Mouse (Mus musculus): ENCODE measurements around the gene Vcp. TPM values are rescaled to one million over a fixed set of nuclear protein-coding genes. Genes with fewer than 3 reads are reported as not detected.
"Not testable (repeated sequence)": the region's sequence is repeated elsewhere in the genome, so short reads cannot be mapped to it uniquely, and the experiment has no call there.

Vcp gene
- 560 and 578 TPM in 2 replicates for polyA plus RNA-seq (2015; fragmentation: Nextera tagmentation; extraction: Ambion mirVana)

DNA sequence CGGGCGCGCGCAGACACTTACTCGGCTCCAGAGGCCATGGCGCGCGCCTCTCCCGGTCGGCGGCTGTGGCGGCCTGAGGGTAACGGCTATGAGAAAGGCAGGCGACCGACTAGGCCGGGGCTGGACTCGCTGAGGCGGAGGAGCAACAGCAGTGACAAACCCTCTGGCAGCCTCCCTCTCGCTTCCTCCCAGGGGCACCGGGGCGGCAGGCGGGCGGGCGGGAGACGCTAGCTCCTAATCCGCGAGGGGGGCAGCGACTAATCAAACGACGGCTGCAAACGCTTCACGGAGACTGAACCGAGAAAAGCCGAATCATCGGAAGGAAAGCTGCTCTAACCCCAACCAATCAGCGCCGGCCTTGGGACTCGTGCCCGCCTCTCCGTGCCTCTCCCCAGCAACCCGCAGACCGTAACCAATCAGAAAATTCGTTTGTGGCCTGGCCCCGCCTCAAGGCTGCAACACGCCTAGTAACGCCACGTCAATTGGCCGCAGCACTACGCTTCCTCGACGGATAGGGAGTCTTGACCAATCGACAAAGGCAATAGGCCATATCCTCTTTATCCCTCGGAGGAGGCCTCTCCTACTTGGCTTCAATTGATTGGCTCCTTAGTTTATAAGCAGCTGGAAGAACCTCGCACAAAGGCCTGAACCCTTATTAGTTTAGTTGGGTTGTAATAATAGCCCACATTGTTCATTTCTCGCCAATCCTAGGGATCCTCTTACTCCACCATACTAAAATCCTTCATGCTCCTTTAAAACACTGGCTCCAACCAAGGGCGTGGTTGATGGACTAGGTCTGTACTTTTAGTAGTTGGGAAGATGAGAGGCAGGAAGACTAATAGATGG, at the start of gene Vcp:
Vcp (minus strand) TSS at position 367 of the 846 bp plus-strand sequence.
- not testable (repeated sequence) for H3K9me3 ChIP-seq (ENCODE audit: low read length); H3K27me3 ChIP-seq (ENCODE audit: insufficient read depth, low read length); H3K36me3 ChIP-seq (ENCODE audit: insufficient read depth, low read length)
- peak within 1 kb of the TSS; percentile 100 for H3K27ac ChIP-seq (ENCODE audit: low read length)
- H3K4me3 ChIP-seq (ENCODE audit: low read length) = peak within 1 kb of the TSS; percentile 74
- WGBS = under 1% methylated on average over 50 of the region's 56 CpGs
- peak within 1 kb of the TSS; percentile 85 for H3K9ac ChIP-seq (replicated peaks; ENCODE audit: low read length)
- peak; percentile 99 for ATAC-seq (ENCODE audit: low FRiP score, low TSS enrichment)
- H3K4me2 ChIP-seq (replicated peaks; ENCODE audit: low read depth, low read length) = peak within 1 kb of the TSS; percentile 86
- H3K4me1 ChIP-seq (ENCODE audit: insufficient read depth, low read length) = peaks cover 22% of the 10 kb centered on the region

DNA sequence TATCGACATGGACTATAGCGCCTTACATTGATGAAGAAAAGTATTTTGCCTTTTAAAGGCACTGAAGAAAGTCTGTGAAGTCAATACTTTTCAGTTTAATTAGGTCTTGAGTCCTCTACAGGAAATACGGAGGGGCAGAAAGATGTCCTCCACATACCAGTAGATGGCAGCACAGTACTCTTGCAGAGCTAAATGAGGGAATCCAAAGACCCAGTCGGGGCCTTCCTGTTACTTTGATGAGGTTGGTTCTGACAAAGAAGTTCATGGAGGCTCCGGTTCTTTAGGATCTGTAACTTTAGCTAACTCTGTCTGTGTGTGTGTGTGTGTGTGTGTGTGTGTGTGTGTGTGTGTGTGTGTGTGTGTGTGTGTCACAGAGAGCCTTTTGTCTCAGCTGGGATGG, 46.9 kb upstream of the Vcp start:
- peaks cover 21% of the 10 kb centered on the region for H3K4me1 ChIP-seq (ENCODE audit: insufficient read depth, low read length)
- no peaks in the 10 kb centered on the region for H3K9me3 ChIP-seq (ENCODE audit: low read length)
- H3K4me3 ChIP-seq (ENCODE audit: low read length) = no peak overlapping the region
- WGBS = 7% methylated on average over 5 of the region's 5 CpGs
- no peak overlapping the region for H3K9ac ChIP-seq (replicated peaks; ENCODE audit: low read length)
- H3K36me3 ChIP-seq (ENCODE audit: insufficient read depth, low read length) = no peaks in the 10 kb centered on the region
- H3K4me2 ChIP-seq (replicated peaks; ENCODE audit: low read depth, low read length) = peak overlapping the region; percentile 7; the same call in 1 of the 2 replicates
- no peak for ATAC-seq (ENCODE audit: low FRiP score, low TSS enrichment)
- H3K27ac ChIP-seq (ENCODE audit: low read length) = no peak overlapping the region
- no peaks in the 10 kb centered on the region for H3K27me3 ChIP-seq (ENCODE audit: insufficient read depth, low read length)

- WGBS = 56% methylated on average over 5 of the region's 5 CpGs
- Histone ChIP-seq H3K27ac (ENCODE audit: low read length) (no peak overlapping the region), H3K4me1 (ENCODE audit: insufficient read depth, low read length) (peaks cover 21% of the 10 kb centered on the region), H3K4me2 (replicated peaks; ENCODE audit: low read depth, low read length) (peak overlapping the region; percentile 87), H3K4me3 (ENCODE audit: low read length) (no peak overlapping the region; the same call in 1 of the 2 replicates), H3K9ac (replicated peaks; ENCODE audit: low read length) (no peak overlapping the region), H3K27me3 (ENCODE audit: insufficient read depth, low read length) (no peaks in the 10 kb centered on the region), H3K9me3 (ENCODE audit: low read length) (no peaks in the 10 kb centered on the region), H3K36me3 (ENCODE audit: insufficient read depth, low read length) (no peaks in the 10 kb centered on the region)
- ATAC-seq (ENCODE audit: low FRiP score, low TSS enrichment) = no peak
Measured at GRCm38 (mm10) chr4:43046607-43047006, 46.3 kb upstream of the Vcp start.

GRCm38 (mm10) chr4:43045659-43046302, 45.5 kb upstream of the Vcp start, which contains the start of gene Fam214b:
Fam214b (minus strand) TSS chr4:43046220.
- H3K4me3 ChIP-seq (ENCODE audit: low read length) = peak within 1 kb of the TSS; percentile 73
- H3K9me3 ChIP-seq (ENCODE audit: low read length) = no peaks in the 10 kb centered on the region
- under 1% methylated on average over 33 of the region's 33 CpGs for WGBS
- H3K27me3 ChIP-seq (ENCODE audit: insufficient read depth, low read length) = no peaks in the 10 kb centered on the region
- peak within 1 kb of the TSS; percentile 76 for H3K27ac ChIP-seq (ENCODE audit: low read length)
- H3K4me1 ChIP-seq (ENCODE audit: insufficient read depth, low read length) = peaks cover 23% of the 10 kb centered on the region
- peak within 1 kb of the TSS; percentile 87 for H3K4me2 ChIP-seq (replicated peaks; ENCODE audit: low read depth, low read length)
- ATAC-seq (ENCODE audit: low FRiP score, low TSS enrichment) = peak; percentile 95
- H3K9ac ChIP-seq (replicated peaks; ENCODE audit: low read length) = peak within 1 kb of the TSS; percentile 69
- no peaks in the 10 kb centered on the region for H3K36me3 ChIP-seq (ENCODE audit: insufficient read depth, low read length)

GRCm38 (mm10) chr4:43045285-43045658, 45.0 kb upstream of the Vcp start:
- H3K4me3 ChIP-seq (ENCODE audit: low read length) = peak overlapping the region; percentile 73
- peak overlapping the region; percentile 69 for H3K9ac ChIP-seq (replicated peaks; ENCODE audit: low read length)
- 3% methylated on average over 13 of the region's 13 CpGs for WGBS
- H3K4me1 ChIP-seq (ENCODE audit: insufficient read depth, low read length) = peaks cover 27% of the 10 kb centered on the region
- H3K27me3 ChIP-seq (ENCODE audit: insufficient read depth, low read length) = no peaks in the 10 kb centered on the region
- H3K9me3 ChIP-seq (ENCODE audit: low read length) = no peaks in the 10 kb centered on the region
- H3K36me3 ChIP-seq (ENCODE audit: insufficient read depth, low read length) = no peaks in the 10 kb centered on the region
- peak overlapping the region; percentile 59 for H3K27ac ChIP-seq (ENCODE audit: low read length)
- peak; percentile 9 for ATAC-seq (ENCODE audit: low FRiP score, low TSS enrichment)
- peak overlapping the region; percentile 87 for H3K4me2 ChIP-seq (replicated peaks; ENCODE audit: low read depth, low read length)

GRCm38 (mm10) chr4:43044673-43045072, 44.4 kb upstream of the Vcp start:
- 25% methylated on average over 4 of the region's 4 CpGs for WGBS
- no peak for ATAC-seq (ENCODE audit: low FRiP score, low TSS enrichment)
- peak overlapping the region; percentile 73 for H3K4me3 ChIP-seq (ENCODE audit: low read length)
- peak overlapping the region; percentile 69 for H3K9ac ChIP-seq (replicated peaks; ENCODE audit: low read length)
- H3K4me1 ChIP-seq (ENCODE audit: insufficient read depth, low read length) = peaks cover 27% of the 10 kb centered on the region
- H3K27me3 ChIP-seq (ENCODE audit: insufficient read depth, low read length) = no peaks in the 10 kb centered on the region
- peak overlapping the region; percentile 59 for H3K27ac ChIP-seq (ENCODE audit: low read length)
- H3K4me2 ChIP-seq (replicated peaks; ENCODE audit: low read depth, low read length) = peak overlapping the region; percentile 87
- H3K9me3 ChIP-seq (ENCODE audit: low read length) = no peaks in the 10 kb centered on the region
- no peaks in the 10 kb centered on the region for H3K36me3 ChIP-seq (ENCODE audit: insufficient read depth, low read length)

DNA sequence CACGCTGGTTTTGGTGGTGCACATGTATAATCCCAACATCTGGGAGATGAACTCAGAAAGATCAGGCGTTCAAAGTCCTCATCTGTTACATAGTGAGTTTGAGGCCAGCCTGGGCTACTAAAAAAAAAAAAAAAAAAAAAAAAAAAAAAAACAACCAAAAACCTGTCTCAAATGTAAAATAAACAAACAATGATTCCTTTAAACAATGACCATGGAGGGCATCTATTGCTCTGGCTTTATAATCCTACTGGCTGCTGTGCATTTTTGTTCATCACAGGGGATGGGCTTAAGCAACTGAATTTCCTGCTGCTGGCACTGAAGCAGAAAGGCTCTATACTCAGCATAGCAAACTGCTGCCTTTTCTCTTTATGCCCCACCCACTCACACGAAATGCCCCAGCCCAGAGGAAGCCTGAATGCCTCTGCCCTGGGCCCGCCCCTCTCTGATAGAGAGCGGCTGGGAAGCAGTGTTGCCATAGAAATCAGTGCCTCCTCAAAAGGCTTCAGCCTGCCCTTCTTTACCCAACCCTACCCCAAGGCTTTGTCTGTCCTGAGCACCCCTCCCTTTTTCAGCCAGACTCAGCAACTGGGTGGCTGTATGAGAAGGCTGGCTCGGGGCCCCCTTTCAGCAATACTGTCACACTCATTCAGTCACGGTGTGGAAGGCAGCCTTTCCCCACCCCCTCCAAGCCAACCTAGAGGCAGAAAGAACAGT, 43.5 kb upstream of the Vcp start:
- ATAC-seq (ENCODE audit: low FRiP score, low TSS enrichment) = 0 out of 2 replicates have a peak, but pooled peaks have one; percentile 7
- Histone ChIP-seq H3K27me3 (ENCODE audit: insufficient read depth, low read length) (no peaks in the 10 kb centered on the region), H3K4me1 (ENCODE audit: insufficient read depth, low read length) (peaks cover 34% of the 10 kb centered on the region), H3K4me3 (ENCODE audit: low read length) (no peak overlapping the region; the same call in 1 of the 2 replicates), H3K27ac (ENCODE audit: low read length) (peak overlapping the region; percentile 59), H3K9me3 (ENCODE audit: low read length) (no peaks in the 10 kb centered on the region), H3K9ac (replicated peaks; ENCODE audit: low read length) (no peak overlapping the region; the same call in 1 of the 2 replicates), H3K4me2 (replicated peaks; ENCODE audit: low read depth, low read length) (peak overlapping the region; percentile 87), H3K36me3 (ENCODE audit: insufficient read depth, low read length) (no peaks in the 10 kb centered on the region)
- WGBS = 19% methylated on average over 7 of the region's 7 CpGs

DNA sequence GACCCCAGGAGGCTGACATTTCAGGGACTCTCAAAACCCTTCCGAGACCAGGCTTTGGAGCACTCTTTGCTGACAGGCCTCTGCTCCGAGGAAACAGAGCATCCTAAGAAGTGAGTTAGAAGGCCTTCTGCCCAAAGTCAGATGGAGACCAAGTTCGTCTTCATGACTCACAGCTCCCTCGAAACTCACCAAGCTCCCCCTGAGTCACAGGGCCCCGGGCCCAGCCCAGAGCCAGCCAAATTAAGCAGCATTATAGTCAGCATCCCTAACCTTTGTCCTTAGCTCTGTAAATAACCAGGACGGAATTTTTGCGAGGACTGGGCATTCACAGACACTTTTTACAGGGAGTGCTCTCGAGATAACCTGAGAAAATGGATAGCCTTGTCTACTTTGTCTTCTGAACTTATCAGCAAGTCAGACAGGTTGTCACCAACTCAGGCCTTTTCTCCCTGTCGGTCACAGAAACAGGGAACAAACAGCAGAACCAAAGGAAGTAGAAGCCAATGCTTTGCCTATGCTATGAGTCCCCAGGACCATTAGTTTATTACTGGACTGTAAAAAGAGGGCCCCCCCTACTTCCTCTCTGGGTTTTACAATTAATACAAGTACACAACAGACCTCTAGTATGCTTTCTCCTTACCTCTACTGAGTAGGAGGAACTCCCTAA, 40.7 kb upstream of the Vcp start:
- H3K4me3 ChIP-seq (ENCODE audit: low read length) = no peak overlapping the region
- H3K9me3 ChIP-seq (ENCODE audit: low read length) = no peaks in the 10 kb centered on the region
- no peak for ATAC-seq (ENCODE audit: low FRiP score, low TSS enrichment)
- WGBS = 71% methylated on average over 9 of the region's 9 CpGs
- H3K4me2 ChIP-seq (replicated peaks; ENCODE audit: low read depth, low read length) = no peak overlapping the region
- H3K36me3 ChIP-seq (ENCODE audit: insufficient read depth, low read length) = peaks cover 5% of the 10 kb centered on the region; the same call in 1 of the 2 replicates
- H3K4me1 ChIP-seq (ENCODE audit: insufficient read depth, low read length) = peaks cover 41% of the 10 kb centered on the region
- H3K9ac ChIP-seq (replicated peaks; ENCODE audit: low read length) = no peak overlapping the region
- H3K27ac ChIP-seq (ENCODE audit: low read length) = peak overlapping the region; percentile 4; the same call in 1 of the 2 replicates
- H3K27me3 ChIP-seq (ENCODE audit: insufficient read depth, low read length) = no peaks in the 10 kb centered on the region

DNA sequence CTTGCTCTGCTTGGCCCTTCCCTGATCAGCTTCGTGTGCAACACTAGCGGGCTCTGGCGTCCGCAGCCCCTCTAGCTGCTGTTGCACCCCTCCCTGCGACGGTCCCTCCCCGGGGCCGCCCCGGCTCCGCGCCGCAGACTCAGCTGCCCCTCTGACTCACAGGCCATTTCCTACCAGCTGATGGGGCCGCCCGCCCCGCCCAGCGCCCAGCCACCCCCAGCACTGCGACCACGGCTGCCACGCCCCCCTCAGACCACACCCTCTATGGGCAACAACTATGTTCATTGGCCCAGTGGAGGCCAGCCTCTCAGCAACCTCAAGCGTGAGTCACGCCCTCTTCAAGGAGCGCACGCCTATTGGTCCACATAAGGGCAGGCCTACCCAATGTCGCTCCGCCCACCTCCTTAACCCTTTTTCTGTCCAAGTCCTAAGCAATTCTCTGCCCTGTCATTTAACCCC, 39.8 kb upstream of the Vcp start:
- ATAC-seq (ENCODE audit: low FRiP score, low TSS enrichment) = peak; percentile 98
- Histone ChIP-seq H3K36me3 (ENCODE audit: insufficient read depth, low read length) (peaks cover 9% of the 10 kb centered on the region; the same call in 1 of the 2 replicates), H3K4me1 (ENCODE audit: insufficient read depth, low read length) (peaks cover 39% of the 10 kb centered on the region), H3K9ac (replicated peaks; ENCODE audit: low read length) (peak overlapping the region; percentile 84), H3K4me2 (replicated peaks; ENCODE audit: low read depth, low read length) (peak overlapping the region; percentile 86), H3K4me3 (ENCODE audit: low read length) (peak overlapping the region; percentile 77), H3K27ac (ENCODE audit: low read length) (peak overlapping the region; percentile 69), H3K9me3 (ENCODE audit: low read length) (no peaks in the 10 kb centered on the region), H3K27me3 (ENCODE audit: insufficient read depth, low read length) (no peaks in the 10 kb centered on the region)
- WGBS = under 1% methylated on average over 25 of the region's 25 CpGs
